In genomic region chr19:45826146-45826545, GRCm38 (mm10) we compare ENCODE assay signal across 12 mouse cellular contexts. TPM values are rescaled to one million over a fixed set of nuclear protein-coding genes. Genes with fewer than 3 reads are reported as not detected.
"Had no signal": no experiment of that assay in that cellular context is flagged by ENCODE, and none has a peak within 500 bp of the region (broad histone marks: within the 10 kb centered on the region; RNA-seq: fewer than 3 reads in every experiment).

No protein-coding gene starts in this region.

- H3K27ac ChIP-seq: limb, embryonic 12.5 days; liver, embryonic 15.5 days; macrophage; midbrain, embryonic 15.5 days; neural tube, embryonic 12.5 days had no signal

- DNase-seq: liver; lung, adult 2 months; thymus, postnatal 4 days had no signal

- H3K4me1 ChIP-seq: liver, embryonic 15.5 days; megakaryocyte, embryonic 14.5 days had no signal

- H3K9me3 ChIP-seq: liver, embryonic 15.5 days; midbrain, embryonic 15.5 days; neural tube, embryonic 12.5 days had no signal

- H3K4me3 ChIP-seq: limb, embryonic 12.5 days; liver, embryonic 15.5 days; megakaryocyte, embryonic 14.5 days; midbrain, embryonic 15.5 days; neural tube, embryonic 12.5 days had no signal

- H3K9ac ChIP-seq: limb, embryonic 12.5 days; liver, embryonic 15.5 days; midbrain, embryonic 15.5 days; neural tube, embryonic 12.5 days had no signal

- H3K27me3 ChIP-seq: limb, embryonic 12.5 days; liver, embryonic 15.5 days; megakaryocyte, embryonic 14.5 days; midbrain, embryonic 15.5 days; neural tube, embryonic 12.5 days had no signal

- H3K36me3 ChIP-seq: midbrain, embryonic 15.5 days; neural tube, embryonic 12.5 days had no signal

- H3K4me2 ChIP-seq: limb, embryonic 12.5 days; liver, embryonic 15.5 days; midbrain, embryonic 11.5 days; midbrain, embryonic 15.5 days; neural tube, embryonic 12.5 days had no signal

- ATAC-seq: lung, postnatal 0 days; midbrain, embryonic 15.5 days had no signal

RNA-seq across cellular contexts. Expression of gene Kcnip2, which starts 10.3 kb away (rescaled TPM):
- total RNA-seq: monocyte, adult 5-6 weeks had no signal
- polyA plus RNA-seq: macrophage had no signal
